Mouse (Mus musculus): ENCODE results near the gene Ncoa3. TPM values are rescaled to one million over a fixed set of nuclear protein-coding genes. Genes with fewer than 3 reads are reported as not detected.
A peak's percentile ranks its signal among the peaks of the same experiment; 100 is the strongest.

The Ncoa3 gene
- total and polyA plus RNA-seq, 3 experiments: 20.1 to 32.1 (median 29.1) TPM

- peaks cover 1% of the 10 kb centered on the region; the same call in 1 of the 2 replicates for H3K4me1 ChIP-seq (ENCODE audit: control insufficient read depth, insufficient read depth, low read length)
Measured at GRCm38 (mm10) chr2:166106631-166107030, 114.2 kb downstream of the Ncoa3 start.

GRCm38 (mm10) chr2:166107911-166108310 lies 115.5 kb downstream of the Ncoa3 start:
- intact Hi-C loops (cut with DNase I): loop anchor here (1.0 to 2.0 kb wide), 3 partner anchors 47 to 456 kb away; partner anchors contain the start of gene Sulf2
- no peak overlapping the region for H3K27ac ChIP-seq
- H3K79me2 ChIP-seq (replicated peaks; ENCODE audit: control insufficient read depth, insufficient read depth, low read length): no peaks in the 10 kb centered on the region
- no peaks in the 10 kb centered on the region for H3K27me3 ChIP-seq (ENCODE audit: control insufficient read depth, insufficient read depth, low read length)
- no peaks in the 10 kb centered on the region for H3K36me3 ChIP-seq (ENCODE audit: control insufficient read depth, insufficient read depth, low read length)
- no peak overlapping the region for H3K4me3 ChIP-seq
- TF ChIP-seq EP300 (IDR thresholded peaks at IDR 0.05; ENCODE audit: insufficient read depth, low read depth, low read length) (no peak), CTCF (IDR thresholded peaks at IDR 0.05) (no peak), POLR2A (IDR thresholded peaks at IDR 0.05; ENCODE audit: insufficient read depth, low read depth, low read length) (no peak)
- no peak overlapping the region for H3K9ac ChIP-seq (ENCODE audit: low read depth, low read length)
- peaks cover 1% of the 10 kb centered on the region; the same call in 1 of the 2 replicates for H3K4me1 ChIP-seq (ENCODE audit: control insufficient read depth, insufficient read depth, low read length)
- DNase-seq: no peak
- 78% methylated on average over 5 of the region's 5 CpGs for WGBS

More at GRCm38 (mm10) chr2:166106631-166107030, 114.2 kb downstream of the Ncoa3 start:
- Histone ChIP-seq H3K27ac (no peak overlapping the region), H3K4me3 (no peak overlapping the region), H3K9ac (ENCODE audit: low read depth, low read length) (no peak overlapping the region), H3K27me3 (ENCODE audit: control insufficient read depth, insufficient read depth, low read length) (no peaks in the 10 kb centered on the region), H3K36me3 (ENCODE audit: control insufficient read depth, insufficient read depth, low read length) (no peaks in the 10 kb centered on the region), H3K79me2 (replicated peaks; ENCODE audit: control insufficient read depth, insufficient read depth, low read length) (no peaks in the 10 kb centered on the region)
- TF ChIP-seq POLR2A (IDR thresholded peaks at IDR 0.05; ENCODE audit: insufficient read depth, low read depth, low read length): no peak
- TF ChIP-seq CTCF (IDR thresholded peaks at IDR 0.05): no peak
- TF ChIP-seq EP300 (IDR thresholded peaks at IDR 0.05; ENCODE audit: insufficient read depth, low read depth, low read length): no peak
- intact Hi-C loops (cut with DNase I): no loop called here
- 75% methylated on average over 2 of the region's 2 CpGs for WGBS
- DNase-seq: no peak

GRCm38 (mm10) chr2:166108326-166108725 lies 115.9 kb downstream of the Ncoa3 start:
- Histone ChIP-seq H3K9ac (ENCODE audit: low read depth, low read length) (no peak overlapping the region), H3K79me2 (replicated peaks; ENCODE audit: control insufficient read depth, insufficient read depth, low read length) (no peaks in the 10 kb centered on the region), H3K36me3 (ENCODE audit: control insufficient read depth, insufficient read depth, low read length) (no peaks in the 10 kb centered on the region), H3K27me3 (ENCODE audit: control insufficient read depth, insufficient read depth, low read length) (no peaks in the 10 kb centered on the region), H3K27ac (no peak overlapping the region), H3K4me3 (no peak overlapping the region), H3K4me1 (ENCODE audit: control insufficient read depth, insufficient read depth, low read length) (peaks cover 1% of the 10 kb centered on the region; the same call in 1 of the 2 replicates)
- DNase-seq: peak; percentile 82 to 85
- intact Hi-C loops (cut with DNase I): loop anchor here (1.0 to 2.0 kb wide), 3 partner anchors 46 to 456 kb away; partner anchors contain the start of gene Sulf2
- TF ChIP-seq CTCF (IDR thresholded peaks at IDR 0.05) (peak; percentile 92), POLR2A (IDR thresholded peaks at IDR 0.05; ENCODE audit: insufficient read depth, low read depth, low read length) (no peak), EP300 (IDR thresholded peaks at IDR 0.05; ENCODE audit: insufficient read depth, low read depth, low read length) (peak; percentile 80)
- 31% methylated on average over 4 of the region's 4 CpGs for WGBS

- Histone ChIP-seq H3K4me1 (ENCODE audit: control insufficient read depth, insufficient read depth, low read length) (peaks cover 3% of the 10 kb centered on the region; the same call in 1 of the 2 replicates), H3K9ac (ENCODE audit: low read depth, low read length) (no peak overlapping the region), H3K36me3 (ENCODE audit: control insufficient read depth, insufficient read depth, low read length) (no peaks in the 10 kb centered on the region), H3K79me2 (replicated peaks; ENCODE audit: control insufficient read depth, insufficient read depth, low read length) (no peaks in the 10 kb centered on the region), H3K27ac (no peak overlapping the region), H3K27me3 (ENCODE audit: control insufficient read depth, insufficient read depth, low read length) (no peaks in the 10 kb centered on the region), H3K4me3 (no peak overlapping the region)
- TF ChIP-seq POLR2A (IDR thresholded peaks at IDR 0.05; ENCODE audit: insufficient read depth, low read depth, low read length) (no peak), CTCF (IDR thresholded peaks at IDR 0.05) (no peak), EP300 (IDR thresholded peaks at IDR 0.05; ENCODE audit: insufficient read depth, low read depth, low read length) (no peak)
- no peak for DNase-seq
- intact Hi-C loops (cut with DNase I): no loop called here
- WGBS: 64% methylated on average over 8 of the region's 8 CpGs
Measured at GRCm38 (mm10) chr2:166110764-166111163, 118.3 kb downstream of the Ncoa3 start.

- H3K9ac ChIP-seq (ENCODE audit: low read depth, low read length): no peak overlapping the region
- WGBS: 54% methylated on average over 2 of the region's 2 CpGs
- H3K79me2 ChIP-seq (replicated peaks; ENCODE audit: control insufficient read depth, insufficient read depth, low read length): no peaks in the 10 kb centered on the region
- H3K27ac ChIP-seq: no peak overlapping the region; the same call in 1 of the 2 replicates
- no peak for DNase-seq
- intact Hi-C loops (cut with DNase I): no loop called here
- no peaks in the 10 kb centered on the region for H3K27me3 ChIP-seq (ENCODE audit: control insufficient read depth, insufficient read depth, low read length)
- TF ChIP-seq CTCF (IDR thresholded peaks at IDR 0.05) (no peak), POLR2A (IDR thresholded peaks at IDR 0.05; ENCODE audit: insufficient read depth, low read depth, low read length) (no peak), EP300 (IDR thresholded peaks at IDR 0.05; ENCODE audit: insufficient read depth, low read depth, low read length) (no peak)
- no peaks in the 10 kb centered on the region for H3K36me3 ChIP-seq (ENCODE audit: control insufficient read depth, insufficient read depth, low read length)
- H3K4me1 ChIP-seq (ENCODE audit: control insufficient read depth, insufficient read depth, low read length): peaks cover 4% of the 10 kb centered on the region; the same call in 1 of the 2 replicates
- H3K4me3 ChIP-seq: no peak overlapping the region
Measured at GRCm38 (mm10) chr2:166111238-166111637, 118.8 kb downstream of the Ncoa3 start.

- H3K36me3 ChIP-seq (ENCODE audit: control insufficient read depth, insufficient read depth, low read length): no peaks in the 10 kb centered on the region
- no peak overlapping the region for H3K4me3 ChIP-seq
- no peak for DNase-seq
- H3K27ac ChIP-seq: no peak overlapping the region; the same call in 1 of the 2 replicates
- H3K27me3 ChIP-seq (ENCODE audit: control insufficient read depth, insufficient read depth, low read length): no peaks in the 10 kb centered on the region
- H3K4me1 ChIP-seq (ENCODE audit: control insufficient read depth, insufficient read depth, low read length): peaks cover 4% of the 10 kb centered on the region; the same call in 1 of the 2 replicates
- no peak overlapping the region for H3K9ac ChIP-seq (ENCODE audit: low read depth, low read length)
- intact Hi-C loops (cut with DNase I): no loop called here
- WGBS: 54% methylated on average over 10 of the region's 10 CpGs
- TF ChIP-seq CTCF (IDR thresholded peaks at IDR 0.05) (no peak), EP300 (IDR thresholded peaks at IDR 0.05; ENCODE audit: insufficient read depth, low read depth, low read length) (no peak), POLR2A (IDR thresholded peaks at IDR 0.05; ENCODE audit: insufficient read depth, low read depth, low read length) (no peak)
- no peaks in the 10 kb centered on the region for H3K79me2 ChIP-seq (replicated peaks; ENCODE audit: control insufficient read depth, insufficient read depth, low read length)
Measured at GRCm38 (mm10) chr2:166111831-166112250, 119.4 kb downstream of the Ncoa3 start.

Data from heart, adult 2 months (tissue).